Mouse (Mus musculus): ENCODE data around the gene Ugt1a10. TPM values are rescaled to one million over a fixed set of nuclear protein-coding genes. Genes with fewer than 3 reads are reported as not detected.

Gene Ugt1a10
- total and polyA plus RNA-seq, 2 experiments from 2014 or later = not detected

- DNase-seq (ENCODE audit: low spot score) = no peak
- 58% methylated on average over 3 of the region's 3 CpGs for WGBS
- no peak overlapping the region for H3K4me2 ChIP-seq (ENCODE audit: low read depth, low read length, poor library complexity, severe bottlenecking)
- no peaks in the 10 kb centered on the region for H3K36me3 ChIP-seq (ENCODE audit: insufficient read depth, low read length)
- no peaks in the 10 kb centered on the region for H3K27me3 ChIP-seq (ENCODE audit: insufficient read depth, low read length)
- H3K9ac ChIP-seq (replicated peaks; ENCODE audit: low read length, poor library complexity, severe bottlenecking) = no peak overlapping the region
- H3K4me1 ChIP-seq (ENCODE audit: insufficient read depth, low read length) = no peaks in the 10 kb centered on the region
- H3K4me3 ChIP-seq (ENCODE audit: low read depth, low read length) = no peak overlapping the region
- H3K27ac ChIP-seq (ENCODE audit: low read depth, low read length) = no peak overlapping the region
- peaks cover 98% of the 10 kb centered on the region for H3K9me3 ChIP-seq (ENCODE audit: low read length)
- no peak for ATAC-seq (ENCODE audit: low FRiP score)
- TF ChIP-seq CTCF (IDR thresholded peaks at IDR 0.05) = no peak
These were observed 177.6 kb downstream of the Ugt1a10 start for GRCm38 (mm10) chr1:88232664-88233380.

GRCm38 (mm10) chr1:88233421-88234247 lies 178.4 kb downstream of the Ugt1a10 start:
- DNase-seq (ENCODE audit: low spot score) = no peak
- no peaks in the 10 kb centered on the region for H3K4me1 ChIP-seq (ENCODE audit: insufficient read depth, low read length)
- peaks cover 98% of the 10 kb centered on the region for H3K9me3 ChIP-seq (ENCODE audit: low read length)
- ATAC-seq (ENCODE audit: low FRiP score) = no peak
- H3K9ac ChIP-seq (replicated peaks; ENCODE audit: low read length, poor library complexity, severe bottlenecking) = no peak overlapping the region
- no peak overlapping the region for H3K4me2 ChIP-seq (ENCODE audit: low read depth, low read length, poor library complexity, severe bottlenecking)
- 67% methylated on average over 14 of the region's 14 CpGs for WGBS
- no peak overlapping the region for H3K4me3 ChIP-seq (ENCODE audit: low read depth, low read length)
- H3K36me3 ChIP-seq (ENCODE audit: insufficient read depth, low read length) = no peaks in the 10 kb centered on the region
- no peak overlapping the region for H3K27ac ChIP-seq (ENCODE audit: low read depth, low read length)
- TF ChIP-seq CTCF (IDR thresholded peaks at IDR 0.05) = no peak
- H3K27me3 ChIP-seq (ENCODE audit: insufficient read depth, low read length) = no peaks in the 10 kb centered on the region

- Histone ChIP-seq H3K9me3 (ENCODE audit: low read length) (peaks cover 98% of the 10 kb centered on the region), H3K9ac (replicated peaks; ENCODE audit: low read length, poor library complexity, severe bottlenecking) (no peak overlapping the region), H3K27me3 (ENCODE audit: insufficient read depth, low read length) (no peaks in the 10 kb centered on the region), H3K27ac (ENCODE audit: low read depth, low read length) (no peak overlapping the region), H3K4me1 (ENCODE audit: insufficient read depth, low read length) (no peaks in the 10 kb centered on the region), H3K4me3 (ENCODE audit: low read depth, low read length) (no peak overlapping the region), H3K36me3 (ENCODE audit: insufficient read depth, low read length) (no peaks in the 10 kb centered on the region), H3K4me2 (ENCODE audit: low read depth, low read length, poor library complexity, severe bottlenecking) (no peak overlapping the region)
- DNase-seq (ENCODE audit: low spot score) (no peak), ATAC-seq (ENCODE audit: low FRiP score) (no peak)
- TF ChIP-seq CTCF (IDR thresholded peaks at IDR 0.05) = no peak
- 62% methylated on average over 4 of the region's 4 CpGs for whole genome bisulfite sequencing
These were observed 179.0 kb downstream of the Ugt1a10 start for GRCm38 (mm10) chr1:88234248-88234610.

- TF ChIP-seq CTCF (IDR thresholded peaks at IDR 0.05) = no peak
- DNase-seq (ENCODE audit: low spot score) = no peak
- Histone ChIP-seq H3K27ac (ENCODE audit: low read depth, low read length) (no peak overlapping the region), H3K36me3 (ENCODE audit: insufficient read depth, low read length) (no peaks in the 10 kb centered on the region), H3K9ac (replicated peaks; ENCODE audit: low read length, poor library complexity, severe bottlenecking) (no peak overlapping the region), H3K27me3 (ENCODE audit: insufficient read depth, low read length) (no peaks in the 10 kb centered on the region), H3K4me1 (ENCODE audit: insufficient read depth, low read length) (no peaks in the 10 kb centered on the region), H3K4me2 (ENCODE audit: low read depth, low read length, poor library complexity, severe bottlenecking) (no peak overlapping the region), H3K9me3 (ENCODE audit: low read length) (peaks cover 98% of the 10 kb centered on the region), H3K4me3 (ENCODE audit: low read depth, low read length) (no peak overlapping the region)
- WGBS = 41% methylated on average over 5 of the region's 5 CpGs
- ATAC-seq (ENCODE audit: low FRiP score) = no peak
These were observed 179.5 kb downstream of the Ugt1a10 start for GRCm38 (mm10) chr1:88234646-88235045.

- Histone ChIP-seq H3K27ac (ENCODE audit: low read depth, low read length) (no peak overlapping the region), H3K4me2 (ENCODE audit: low read depth, low read length, poor library complexity, severe bottlenecking) (no peak overlapping the region), H3K9me3 (ENCODE audit: low read length) (peaks cover 98% of the 10 kb centered on the region), H3K4me1 (ENCODE audit: insufficient read depth, low read length) (no peaks in the 10 kb centered on the region), H3K27me3 (ENCODE audit: insufficient read depth, low read length) (no peaks in the 10 kb centered on the region), H3K36me3 (ENCODE audit: insufficient read depth, low read length) (no peaks in the 10 kb centered on the region), H3K4me3 (ENCODE audit: low read depth, low read length) (no peak overlapping the region), H3K9ac (replicated peaks; ENCODE audit: low read length, poor library complexity, severe bottlenecking) (no peak overlapping the region)
- DNase-seq (ENCODE audit: low spot score) = no peak
- WGBS = 63% methylated on average over 11 of the region's 11 CpGs
- TF ChIP-seq CTCF (IDR thresholded peaks at IDR 0.05) = no peak
- ATAC-seq (ENCODE audit: low FRiP score) = peak; percentile 11
These were observed 180.1 kb downstream of the Ugt1a10 start for GRCm38 (mm10) chr1:88235046-88235893.
